Mouse (Mus musculus) yolk sac, embryonic 10.5 days (tissue): Measurements from ENCODE around the gene 1700029I15Rik.

Experiments used
- DNase-seq: peaks from one replicate; pipeline ENCODE4 v3.0.0-alpha.2; 2017; ENCODE audit warnings: low spot score

1700029I15Rik gene

GRCm38 (mm10) chr2:92381901-92382588 lies at the start of gene 1700029I15Rik:
Gene 1700029I15Rik (plus strand): TSS chr2:92382538.
- no peak for DNase-seq

GRCm38 (mm10) chr2:92342418-92342817 lies 39.9 kb upstream of the 1700029I15Rik start:
- DNase-seq = no peak

GRCm38 (mm10) chr2:92347191-92347590 lies 35.1 kb upstream of the 1700029I15Rik start:
- no peak for DNase-seq

DNA sequence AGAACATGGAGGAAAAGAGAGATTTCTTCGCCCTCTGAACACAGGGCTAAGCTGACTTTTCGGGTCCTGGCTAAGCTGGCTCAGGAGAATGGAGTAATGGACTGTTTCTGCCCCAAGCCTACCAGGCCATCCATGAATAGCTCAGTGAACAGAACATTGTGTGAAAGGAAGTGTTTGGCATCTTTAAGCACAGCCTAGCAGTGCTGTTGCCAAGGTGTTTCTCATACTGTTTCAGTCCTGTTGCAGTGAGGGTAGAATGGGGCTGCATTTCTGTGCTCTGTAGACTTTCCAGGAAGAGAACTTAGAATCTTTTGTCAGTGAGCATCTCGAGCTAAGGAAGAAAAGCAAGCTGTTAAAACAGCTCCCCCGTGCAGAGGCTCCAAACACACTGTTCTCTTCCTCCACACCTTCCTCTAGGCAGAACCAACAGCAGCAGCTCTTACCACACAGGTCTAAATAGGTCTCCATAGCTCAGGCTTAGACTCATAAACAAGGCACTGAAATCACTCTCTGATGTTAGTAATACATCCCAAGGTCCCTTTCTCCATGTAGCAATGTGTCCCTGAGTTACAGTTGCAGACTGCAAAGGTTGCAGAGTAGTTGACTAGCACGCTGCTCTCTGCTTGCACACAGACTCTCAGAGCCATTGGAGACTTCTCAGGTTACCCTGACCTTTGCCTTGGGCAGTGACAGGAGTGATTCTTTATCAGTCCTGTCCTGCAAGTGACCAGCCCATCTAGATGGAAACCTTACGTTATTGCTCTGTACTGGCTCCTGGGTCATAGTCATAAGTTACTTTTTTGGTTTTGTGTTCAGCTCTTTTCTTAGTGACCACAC lies 32.5 kb upstream of the 1700029I15Rik start:
- peak; percentile 81 for DNase-seq

DNA sequence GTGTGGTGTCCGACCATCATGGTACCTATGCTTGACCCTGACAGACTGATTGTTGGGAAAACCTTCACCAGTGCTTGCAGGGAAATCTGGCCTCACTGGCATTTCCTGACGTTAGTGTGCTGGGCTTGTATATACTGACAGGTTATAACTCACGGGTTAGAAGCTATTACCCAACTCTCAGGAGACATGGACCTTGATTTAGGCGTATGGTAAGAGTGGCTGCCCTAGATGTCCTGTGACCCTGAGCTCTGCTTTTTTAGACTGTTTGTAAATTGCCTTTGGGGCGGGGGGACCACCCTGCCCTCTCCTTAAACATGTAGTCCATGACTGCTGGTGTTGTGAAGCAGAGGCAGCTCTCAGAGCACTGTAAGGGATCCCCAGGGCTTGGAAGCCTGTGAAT lies 31.7 kb upstream of the 1700029I15Rik start:
- peak; percentile 60 for DNase-seq

DNA sequence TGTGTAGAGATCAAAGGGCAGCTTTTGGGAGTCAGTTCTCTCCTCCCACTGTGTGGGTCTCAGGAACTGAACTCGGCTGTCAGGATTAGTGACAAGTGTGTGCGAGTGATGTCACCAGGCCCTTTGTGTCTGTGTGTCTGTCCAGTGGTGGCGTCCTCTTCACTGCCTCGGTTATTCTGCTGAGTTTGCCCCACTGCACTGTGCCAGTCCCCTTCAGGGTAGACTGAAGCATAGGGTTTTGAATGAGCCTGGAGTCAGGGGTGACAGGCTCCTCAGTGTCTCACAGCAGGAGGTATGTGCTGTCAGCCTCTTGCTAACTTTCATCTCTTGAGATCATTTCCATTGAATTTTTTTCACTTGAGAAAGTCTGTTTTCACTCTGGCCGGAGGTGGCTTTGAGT lies 28.9 kb upstream of the 1700029I15Rik start:
- no peak for DNase-seq

DNA sequence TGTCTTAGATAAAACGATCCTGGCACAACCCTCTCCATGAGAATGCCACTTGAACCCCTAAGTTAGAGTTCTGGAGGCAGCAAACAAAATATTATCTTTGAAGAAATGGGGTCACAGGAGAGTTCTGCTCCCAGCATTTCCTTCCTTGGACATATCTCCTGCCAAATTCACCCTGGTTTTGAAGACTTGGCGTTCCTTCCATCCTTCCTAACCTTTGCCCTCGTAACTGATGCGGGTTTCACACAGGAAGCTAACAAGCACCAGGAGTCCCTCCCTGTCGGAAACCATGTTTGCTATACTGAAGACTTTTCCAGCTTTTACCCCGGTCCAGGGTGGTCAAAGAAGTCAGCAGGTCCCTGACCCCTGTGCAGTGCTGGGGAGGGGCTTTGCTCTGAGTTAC lies 28.1 kb upstream of the 1700029I15Rik start:
- DNase-seq = no peak

- DNase-seq = no peak
These were observed 23.0 kb upstream of the 1700029I15Rik start for GRCm38 (mm10) chr2:92359301-92359700.

DNA sequence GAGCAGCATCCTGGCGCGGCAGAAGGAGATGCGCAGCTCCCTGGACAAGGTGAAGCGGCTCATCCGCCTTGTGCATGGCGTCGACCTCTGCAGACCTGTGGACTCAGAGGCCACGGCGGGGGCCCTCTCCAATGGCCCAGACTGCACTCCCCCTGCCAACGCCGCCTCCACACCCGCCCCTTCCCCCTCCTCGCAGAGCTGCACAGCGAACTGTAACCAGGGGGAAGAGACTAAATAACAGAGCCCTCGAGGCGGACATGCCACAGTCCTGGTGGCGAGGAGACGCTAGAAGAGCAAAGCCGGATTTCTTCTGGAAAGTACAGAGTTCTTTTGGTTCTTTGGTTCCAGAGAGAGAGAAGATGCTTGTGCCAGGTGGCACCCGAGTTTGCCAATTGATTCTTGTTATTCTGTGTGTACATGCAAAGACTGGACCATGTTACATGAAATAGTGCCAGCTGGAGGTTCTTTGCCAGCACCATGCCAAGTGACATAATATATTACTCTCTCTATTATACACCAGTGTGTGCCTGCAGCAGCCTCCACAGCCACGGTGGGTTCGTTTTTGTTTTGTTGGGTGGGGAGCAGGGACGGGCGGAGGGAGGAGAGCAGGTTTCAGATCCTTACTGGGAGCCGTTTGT lies 22.0 kb upstream of the 1700029I15Rik start:
- DNase-seq = no peak

GRCm38 (mm10) chr2:92360893-92361292 lies 21.4 kb upstream of the 1700029I15Rik start:
- peak; percentile 78 for DNase-seq

DNA sequence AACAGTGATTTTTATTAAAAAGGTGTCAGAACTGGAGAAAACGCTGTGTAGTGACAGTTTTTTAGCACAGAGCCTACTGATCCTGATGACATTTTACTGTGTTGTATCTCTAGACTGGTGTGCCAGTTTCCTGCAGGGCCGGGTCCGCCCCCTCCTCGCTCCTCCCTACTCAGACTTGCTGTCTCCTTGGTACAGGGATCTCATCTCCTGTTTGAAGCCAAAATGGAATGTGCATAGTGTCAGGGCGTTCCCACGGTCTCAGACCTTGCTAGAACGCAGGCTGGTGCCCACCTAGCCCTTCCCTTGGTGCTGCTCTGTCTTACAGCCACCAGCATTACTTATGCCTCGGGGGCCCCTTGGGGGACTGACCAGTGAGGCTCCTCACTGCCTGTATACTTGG lies 20.5 kb upstream of the 1700029I15Rik start:
- no peak for DNase-seq

DNA sequence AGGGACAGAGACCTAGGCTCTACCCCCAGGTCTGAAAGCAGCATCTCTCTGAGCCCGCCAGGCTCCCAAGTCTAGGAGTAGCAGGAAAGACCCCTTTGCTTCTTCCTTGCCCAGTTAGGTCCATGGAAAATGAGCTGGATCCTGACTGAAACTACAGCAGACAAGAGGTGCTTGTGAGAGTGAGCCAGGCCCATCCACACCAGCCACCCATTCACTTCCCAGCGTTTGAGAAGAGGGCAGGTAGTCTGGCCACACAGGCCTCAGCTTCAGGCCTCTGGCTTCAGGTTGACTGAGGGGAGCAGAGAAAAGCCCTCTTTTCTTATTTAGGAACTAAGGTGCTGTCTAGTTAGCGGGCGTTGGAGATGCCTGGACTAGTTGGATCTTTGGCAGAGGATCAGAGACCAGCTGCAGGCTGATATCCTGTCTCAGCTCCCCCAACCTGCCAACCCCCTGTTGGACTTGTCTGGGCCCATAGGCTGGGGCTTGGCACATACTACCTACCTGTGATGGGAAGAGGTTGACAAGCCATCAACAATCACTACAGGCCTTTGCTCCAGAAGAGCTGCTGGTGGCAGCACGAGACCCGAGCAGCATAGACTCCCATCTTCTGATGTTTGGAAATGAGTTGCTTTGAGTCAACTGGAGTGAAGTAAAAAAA lies 19.6 kb upstream of the 1700029I15Rik start:
- no peak for DNase-seq

DNA sequence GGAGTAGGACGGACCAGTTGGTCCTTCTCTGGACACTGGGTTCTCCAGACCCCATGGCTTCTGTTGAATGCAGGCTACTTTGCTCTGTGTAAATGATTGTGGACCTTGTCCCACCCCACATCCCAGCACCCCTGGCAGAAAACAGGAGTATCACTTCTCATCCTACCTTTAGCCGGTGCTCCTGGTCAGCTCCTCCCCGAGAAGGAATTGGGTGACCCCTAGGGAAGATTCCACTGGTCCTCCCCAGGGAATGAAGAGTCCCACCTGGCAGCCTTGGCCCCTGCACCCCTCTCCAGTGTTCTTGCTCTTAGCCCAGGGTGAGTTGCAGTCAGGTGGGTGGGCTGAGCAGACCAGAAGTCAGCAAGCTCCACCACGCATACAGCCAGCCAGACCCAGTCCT lies 18.3 kb upstream of the 1700029I15Rik start:
- no peak for DNase-seq

- DNase-seq = no peak
These were observed 16.8 kb upstream of the 1700029I15Rik start for GRCm38 (mm10) chr2:92365568-92365967.

GRCm38 (mm10) chr2:92367383-92368029 lies 14.8 kb upstream of the 1700029I15Rik start:
- peak; percentile 75 for DNase-seq

DNA sequence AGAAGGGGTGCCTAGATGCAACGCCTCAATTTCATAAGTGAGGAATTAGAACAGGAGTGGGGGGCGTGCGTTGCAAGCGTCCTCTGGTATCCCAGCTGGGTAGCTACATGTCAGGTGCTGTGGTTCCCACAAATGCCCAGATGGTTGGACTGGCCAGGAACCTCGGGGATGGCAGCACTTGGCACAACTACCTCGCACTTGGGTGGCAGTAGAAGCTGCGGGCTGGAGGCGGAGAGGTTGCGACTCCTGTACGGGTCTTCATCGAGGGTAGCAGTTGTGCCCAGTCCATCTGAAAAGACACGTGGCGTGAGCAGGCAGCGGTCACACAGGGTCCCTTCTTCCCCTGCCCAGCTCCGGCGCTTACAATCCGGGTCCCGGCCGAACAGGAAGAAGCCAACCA lies 12.0 kb upstream of the 1700029I15Rik start:
- no peak for DNase-seq

- peak; percentile 88 for DNase-seq
These were observed 11.2 kb upstream of the 1700029I15Rik start for GRCm38 (mm10) chr2:92370821-92371805.

- DNase-seq = peak; percentile 32
These were observed 10.2 kb upstream of the 1700029I15Rik start for GRCm38 (mm10) chr2:92371971-92372690.

GRCm38 (mm10) chr2:92372767-92373436 lies 9.4 kb upstream of the 1700029I15Rik start:
- DNase-seq = peak; percentile 53
